Mouse (Mus musculus) limb, embryonic 14.5 days (tissue): ENCODE results near the gene Fam173a. TPM values are rescaled to one million over a fixed set of nuclear protein-coding genes. Genes with fewer than 3 reads are reported as not detected.

ENCODE experiments used
- ATAC-seq: fragments of 200-750 bp; cut with Nextera tagmentation; 2 replicates; pipeline ENCODE4 v1.8.0; 2017; ENCODE audit warnings: low read depth, moderate number of reproducible peaks, moderate TSS enrichment; ENCODE audit not compliant: low FRiP score
- DNase-seq: peaks from one replicate; pipeline ENCODE4 v3.0.0-alpha.2; 2015; ENCODE audit warnings: low spot score
- H3K27ac ChIP-seq: fragments of 300-500 bp; sonication (generic); replicated peaks from 2 replicates; pipeline ENCODE4 v1.5.1; 2014; ENCODE audit warnings: low read depth, mild to moderate bottlenecking, low read length, moderate library complexity, mixed read lengths
- H3K27me3 ChIP-seq: fragments of 300-500 bp; sonication (generic); 2 replicates; pipeline ENCODE4 v1.6.1; 2014; ENCODE audit warnings: low read length, mixed read lengths; ENCODE audit not compliant: control insufficient read depth, insufficient read depth
- H3K36me3 ChIP-seq: fragments of 300-500 bp; sonication (generic); 2 replicates; pipeline ENCODE4 v1.6.1; 2014; ENCODE audit warnings: mild to moderate bottlenecking, low read length, moderate library complexity, mixed read lengths; ENCODE audit not compliant: control insufficient read depth, insufficient read depth
- H3K4me1 ChIP-seq: fragments of 300-500 bp; sonication (generic); 2 replicates; pipeline ENCODE4 v1.6.1; 2014; ENCODE audit warnings: antibody characterized with exemption, low read length, mixed read lengths; ENCODE audit not compliant: control insufficient read depth, insufficient read depth
- H3K4me2 ChIP-seq: fragments of 300-500 bp; sonication (generic); replicated peaks from 2 replicates; pipeline ENCODE4 v1.6.1; 2014; ENCODE audit warnings: low read depth, mild to moderate bottlenecking, low read length, moderate library complexity; ENCODE audit not compliant: severe bottlenecking
- H3K4me3 ChIP-seq: fragments of 300-500 bp; sonication (generic); replicated peaks from 2 replicates; pipeline ENCODE4 v1.5.1; 2014; ENCODE audit warnings: low read length
- H3K9ac ChIP-seq: fragments of 300-500 bp; sonication (generic); 2 replicates; pipeline ENCODE4 v1.6.1; 2014; ENCODE audit warnings: mild to moderate bottlenecking, low read depth, low read length, moderate library complexity; ENCODE audit not compliant: severe bottlenecking
- H3K9me3 ChIP-seq: fragments of 300-500 bp; sonication (generic); 2 replicates; pipeline ENCODE4 v1.6.1; 2016; ENCODE audit warnings: low read length; ENCODE audit not compliant: control insufficient read depth
- POLR2A ChIP-seq: fragments of 200-500 bp; IDR thresholded peaks from 2 replicates; pipeline ENCODE4 v1.8.0; 2012; ENCODE audit warnings: inconsistent platforms, mild to moderate bottlenecking, moderate library complexity, borderline replicate concordance; ENCODE audit not compliant: insufficient read depth, insufficient read length; ENCODE audit errors: extremely low read depth
- WGBS: fragments of 180-500 bp; shearing (Covaris S2); extraction: QIAGEN DNeasy Blood & Tissue Kit; methylation state at CpG from one replicate; pipeline ENCODE4 v1.1.7; 2014; 5-methylcytosine and 5-hydroxymethylcytosine counted together
- polyA plus RNA-seq, 2 experiments: library from polyadenylated mRNA; depleted of rRNA in 1 of 2; stranded (reverse) in 1 of 2; unstranded in 1 of 2; fragments of >200 nt; fragmentation: Nextera tagmentation in 1 of 2; extraction: Ambion mirVana in 1 of 2; gene quantifications; 2 replicates each; pipeline versions ENCODE4 v1.2.1 to v1.2.3; 2012 to 2014

Gene Fam173a
- polyA plus RNA-seq, 2 experiments, result 73.8 to 117 TPM

DNA sequence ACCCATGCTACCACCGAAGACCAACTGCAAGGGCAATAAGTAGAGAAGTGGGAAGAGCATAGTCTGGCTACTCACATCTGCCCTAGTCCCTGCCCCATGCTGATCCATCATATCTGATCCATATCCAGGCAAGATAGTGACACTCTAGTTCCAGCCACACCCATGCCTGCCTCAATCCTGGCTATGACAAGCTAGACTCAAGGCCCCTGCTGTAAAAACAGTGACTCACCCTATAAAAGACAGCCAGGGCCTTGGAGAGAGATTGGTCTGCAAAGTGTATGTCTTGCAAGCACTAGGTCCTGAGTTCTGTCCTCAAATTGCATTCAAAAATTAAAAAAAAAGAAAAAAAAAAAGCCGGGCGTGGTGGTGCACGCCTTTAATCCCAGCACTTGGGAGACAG is 13.8 kb upstream of the Fam173a start:
- H3K36me3 ChIP-seq, result no peaks in the 10 kb centered on the region
- DNase-seq (no peak), ATAC-seq (no peak)
- no peak overlapping the region for H3K4me2 ChIP-seq
- 76% methylated on average over 4 of the region's 4 CpGs for WGBS
- no peak for TF ChIP-seq POLR2A
- no peak overlapping the region for H3K4me3 ChIP-seq
- no peak overlapping the region for H3K9ac ChIP-seq
- H3K27ac ChIP-seq, result no peak overlapping the region
- peaks cover 6% of the 10 kb centered on the region for H3K4me1 ChIP-seq
- peaks cover 19% of the 10 kb centered on the region for H3K27me3 ChIP-seq
- H3K9me3 ChIP-seq, result no peaks in the 10 kb centered on the region

DNA sequence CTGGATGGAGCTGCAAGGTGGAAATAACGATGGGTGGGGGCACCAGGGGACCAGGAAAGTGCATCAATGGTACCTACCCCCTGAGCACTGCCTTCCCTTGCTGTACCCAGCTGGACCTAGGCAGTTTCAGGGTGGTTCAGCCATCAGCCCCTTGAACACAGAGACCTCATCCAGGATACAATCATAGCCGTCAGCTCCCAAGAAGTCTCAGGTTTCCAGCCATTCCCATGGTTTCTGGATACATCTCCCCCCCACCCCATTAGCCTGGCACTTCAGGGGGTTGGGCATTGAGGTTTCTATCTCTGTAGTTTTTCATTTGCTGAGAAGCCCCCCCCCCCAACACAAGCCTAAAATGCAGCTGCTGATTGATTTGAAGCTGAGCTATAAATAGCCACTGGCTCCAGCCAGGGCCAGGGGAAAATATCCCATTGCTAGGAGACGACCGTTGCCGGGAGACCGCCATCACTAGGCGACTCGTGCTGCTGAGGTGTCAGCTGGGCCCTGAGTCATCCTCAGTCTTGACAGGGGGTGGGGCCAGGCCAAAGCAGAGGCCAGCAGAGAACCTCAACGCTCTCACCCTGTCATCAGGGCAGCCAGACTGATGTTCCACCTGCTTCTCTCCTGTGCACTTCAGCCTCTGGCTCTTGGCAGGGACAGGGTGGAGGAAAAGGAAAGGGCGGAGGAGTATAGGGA is 10.3 kb upstream of the Fam173a start:
- Histone ChIP-seq H3K9ac (no peak overlapping the region; the same call in 1 of the 2 replicates), H3K4me2 (no peak overlapping the region)

DNA sequence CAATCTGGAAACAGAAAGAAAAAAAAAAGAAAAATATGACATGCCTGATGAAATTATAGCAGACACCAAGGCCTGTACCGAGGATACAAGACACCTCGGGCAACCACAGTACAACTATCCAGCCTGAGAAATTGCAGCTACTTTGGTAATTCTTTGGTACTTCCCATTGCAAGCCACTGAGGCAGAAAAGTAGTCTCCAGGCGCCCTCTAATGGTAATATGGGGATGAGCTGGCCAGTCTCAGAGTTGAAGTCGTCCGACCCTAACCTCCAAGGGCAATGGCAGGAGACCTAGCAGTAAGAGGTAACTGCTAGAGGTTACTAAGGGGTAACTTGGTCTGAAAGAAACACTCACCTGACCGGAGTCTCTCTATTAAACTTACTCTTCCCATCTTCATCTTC is 8.3 kb upstream of the Fam173a start:
- H3K4me2 ChIP-seq, result no peak overlapping the region
- no peaks in the 10 kb centered on the region for H3K27me3 ChIP-seq
- H3K27ac ChIP-seq, result no peak overlapping the region
- no peaks in the 10 kb centered on the region for H3K36me3 ChIP-seq
- TF ChIP-seq POLR2A, result no peak
- peaks cover 8% of the 10 kb centered on the region; the same call in 1 of the 2 replicates for H3K4me1 ChIP-seq
- no peaks in the 10 kb centered on the region for H3K9me3 ChIP-seq
- ATAC-seq (no peak), DNase-seq (peak; percentile 79)
- whole genome bisulfite sequencing, result 5% methylated on average over 6 of the region's 6 CpGs
- H3K4me3 ChIP-seq, result no peak overlapping the region
- H3K9ac ChIP-seq, result no peak overlapping the region

More for the DNA sequence above, 10.3 kb upstream of the Fam173a start:
- ATAC-seq, result peak; percentile 58; the same call in 1 of the 2 replicates
- Histone ChIP-seq H3K4me1 (no peaks in the 10 kb centered on the region), H3K9me3 (no peaks in the 10 kb centered on the region), H3K27me3 (peaks cover under 1% of the 10 kb centered on the region; the same call in 1 of the 2 replicates), H3K36me3 (no peaks in the 10 kb centered on the region), H3K27ac (no peak overlapping the region), H3K4me3 (no peak overlapping the region)
- no peak for TF ChIP-seq POLR2A
- DNase-seq, result peak; percentile 30
- WGBS, result 11% methylated on average over 10 of the region's 10 CpGs

DNA sequence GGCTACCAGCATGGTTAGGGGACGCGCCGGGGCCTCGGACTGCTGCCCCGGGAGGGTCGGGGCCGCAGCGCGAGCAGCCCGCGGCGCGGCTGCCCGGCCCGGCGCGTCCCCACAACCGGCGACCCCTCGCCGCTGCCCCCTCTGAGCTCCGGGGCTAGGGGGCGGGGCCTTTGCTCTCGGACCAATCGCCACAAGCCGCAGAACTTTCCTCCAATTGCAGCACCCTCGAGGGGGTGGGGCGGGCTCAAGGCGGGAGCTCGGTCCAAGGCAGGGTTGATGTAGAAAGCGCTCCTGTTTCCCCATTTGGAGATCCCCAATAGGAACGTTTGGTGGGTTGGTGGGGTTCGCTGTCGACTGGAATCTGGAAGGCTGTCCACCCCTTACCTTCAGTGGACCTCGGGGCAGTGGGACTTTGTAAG is 4.3 kb upstream of the Fam173a start, which contains the start of gene Metrn:
Gene Metrn, minus strand, starts transcription at position 186 of the 419 bp plus-strand sequence.
- no peaks in the 10 kb centered on the region for H3K9me3 ChIP-seq
- peak; percentile 82 for DNase-seq
- TF ChIP-seq POLR2A, result 0 out of 2 replicates have a peak, but pooled peaks have one; percentile 29
- peak; percentile 92 for ATAC-seq
- 0 out of 2 replicates have a peak within 1 kb of the TSS, but pooled peaks have one; percentile 4 for H3K27ac ChIP-seq
- peak within 1 kb of the TSS; percentile 81 for H3K4me3 ChIP-seq
- peak within 1 kb of the TSS; percentile 70 for H3K9ac ChIP-seq
- WGBS, result under 1% methylated on average over 29 of the region's 35 CpGs
- peaks cover 21% of the 10 kb centered on the region for H3K4me1 ChIP-seq
- no peaks in the 10 kb centered on the region for H3K36me3 ChIP-seq
- no peaks in the 10 kb centered on the region for H3K27me3 ChIP-seq
- peak within 1 kb of the TSS; percentile 97 for H3K4me2 ChIP-seq

DNA sequence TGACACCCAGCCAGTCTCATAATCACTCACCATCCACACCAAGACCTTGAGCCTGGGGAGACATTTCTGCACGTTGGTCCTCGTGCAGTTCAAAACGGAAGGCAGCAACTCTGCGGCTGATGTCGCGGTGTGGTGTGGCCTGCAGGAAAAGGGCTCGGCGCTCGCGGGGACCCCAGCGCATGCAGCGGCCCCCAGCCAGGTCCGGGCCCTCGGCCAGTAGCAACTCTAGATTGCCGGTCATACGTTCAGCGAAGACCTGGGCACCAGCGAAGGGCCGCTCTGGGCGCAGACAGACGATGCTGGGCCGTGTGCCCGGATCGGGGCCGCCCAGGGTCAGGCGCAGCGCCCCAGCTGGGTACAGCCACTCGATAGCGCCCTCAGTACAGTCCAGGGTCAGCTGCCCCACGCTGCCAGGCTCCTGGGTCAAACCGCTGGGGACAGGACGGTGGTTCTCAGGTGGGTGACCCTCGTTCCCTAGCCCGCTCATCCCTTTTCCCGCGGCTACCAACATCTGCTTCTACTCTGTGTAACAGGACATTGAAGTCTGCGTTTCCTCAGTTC is 3.6 kb upstream of the Fam173a start:
- WGBS, result under 1% methylated on average over 29 of the region's 37 CpGs
- Histone ChIP-seq H3K9me3 (no peaks in the 10 kb centered on the region), H3K36me3 (no peaks in the 10 kb centered on the region), H3K27ac (no peak overlapping the region), H3K4me1 (peaks cover 23% of the 10 kb centered on the region), H3K27me3 (no peaks in the 10 kb centered on the region), H3K4me3 (peak overlapping the region; percentile 81), H3K9ac (peak overlapping the region; percentile 70), H3K4me2 (peak overlapping the region; percentile 97)
- ATAC-seq, result no peak
- TF ChIP-seq POLR2A, result no peak
- DNase-seq, result no peak
